Mouse (Mus musculus) cerebellum, adult 11-12 months (tissue): ENCODE data around the gene Siah1a.

ENCODE experiments used
- DNase-seq: peaks from one replicate; pipeline ENCODE4 v3.0.0; 2022

Gene Siah1a

DNA sequence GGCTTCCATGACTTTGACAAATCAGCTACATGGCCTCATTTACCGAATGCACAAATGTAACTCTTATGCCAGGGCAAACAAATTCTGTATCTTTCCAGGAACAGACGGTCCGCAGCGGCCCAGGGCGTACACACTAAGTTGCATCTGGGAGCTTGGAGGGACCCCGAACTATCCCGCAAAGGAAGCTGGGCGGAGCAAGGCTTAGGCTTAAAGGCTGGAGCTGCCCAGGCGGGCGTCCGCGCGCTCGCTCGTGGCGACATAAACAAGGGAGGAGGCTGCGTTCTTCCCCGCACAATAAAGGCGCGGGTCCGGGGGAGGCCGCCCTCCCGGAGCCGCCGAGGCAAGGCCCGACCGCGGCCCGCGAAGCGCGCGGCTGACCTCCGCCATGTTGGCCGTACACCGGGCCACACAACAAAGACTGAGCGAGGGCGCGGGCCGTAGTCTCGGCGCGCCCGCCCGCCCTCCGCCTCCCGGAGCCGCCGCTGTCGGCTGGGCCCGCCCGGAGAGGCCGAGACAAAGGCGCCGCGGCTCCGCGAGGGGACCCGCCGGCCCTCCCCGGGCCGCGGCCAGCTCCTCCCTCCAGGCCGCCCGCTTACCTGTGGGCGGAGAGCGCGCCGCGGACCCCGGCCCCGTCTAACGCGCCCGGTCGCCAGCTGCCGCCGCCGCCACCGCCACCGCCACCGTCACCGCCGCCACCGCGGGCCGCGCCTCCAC, at the start of gene Siah1a, which contains the start of gene Gm10638:
Gene Siah1a (minus strand): TSS at position 714 of the 714 bp plus-strand sequence.
Gene Gm10638 (plus strand): TSS at position 479 of the 714 bp plus-strand sequence.
- DNase-seq: peak; percentile 66

DNA sequence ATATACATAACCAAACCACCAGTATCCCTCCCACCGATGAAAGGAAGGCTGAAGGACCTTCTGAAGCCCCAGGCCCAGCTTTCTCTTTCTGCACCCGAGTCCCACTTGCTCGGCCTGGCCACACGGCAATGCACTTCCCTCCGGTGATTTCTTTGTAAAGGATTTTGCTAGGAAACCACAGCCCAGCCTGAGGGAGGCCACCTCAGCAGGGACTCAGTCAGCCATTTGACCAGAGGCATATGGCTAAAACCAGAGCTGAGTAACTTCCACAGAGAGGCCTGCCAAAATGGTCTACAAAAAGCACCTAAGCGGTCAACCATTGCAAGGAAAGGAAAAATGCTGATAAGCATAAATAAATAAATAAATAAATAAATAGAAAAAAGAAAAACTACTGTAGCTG, 49.0 kb upstream of the Siah1a start:
- DNase-seq: no peak

DNA sequence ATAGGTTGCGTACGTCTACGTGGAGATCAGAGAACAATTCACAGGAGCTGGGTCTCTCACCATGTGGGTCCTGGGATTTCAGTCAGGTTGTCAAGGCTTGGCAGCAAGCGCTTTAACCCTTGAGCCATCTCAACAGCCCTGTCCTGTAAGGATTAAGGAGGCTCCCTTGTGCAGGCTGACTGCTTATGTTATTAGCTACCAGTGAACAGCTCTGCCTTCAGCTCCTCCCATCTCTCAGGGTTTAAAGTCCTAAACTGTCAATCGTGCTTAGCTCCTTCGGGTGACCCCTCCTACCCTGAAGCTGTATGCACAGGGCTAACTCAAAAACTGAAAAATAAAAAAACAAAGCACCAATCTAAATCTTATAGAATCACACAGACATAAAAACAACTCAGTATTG, 45.8 kb upstream of the Siah1a start:
- DNase-seq: no peak

DNA sequence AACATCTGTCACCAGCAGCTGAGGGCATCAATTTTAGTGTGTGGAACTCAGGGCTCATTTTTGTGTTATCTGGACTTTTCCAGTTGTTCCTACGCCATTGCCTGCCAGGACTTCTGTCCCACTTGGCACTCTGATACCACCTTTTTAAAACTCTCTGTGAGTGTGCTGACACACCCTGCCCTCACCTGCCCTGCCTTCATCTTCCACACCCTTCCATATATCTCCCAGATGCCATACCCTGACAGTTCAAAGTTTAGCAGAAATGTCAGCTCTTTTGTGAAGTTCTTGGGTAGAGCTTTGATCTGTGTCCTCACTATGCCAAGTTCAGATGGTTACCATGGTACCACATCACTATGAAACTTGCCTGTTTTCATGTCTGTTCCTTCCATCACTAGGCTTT, 43.8 kb upstream of the Siah1a start:
- no peak for DNase-seq

DNA sequence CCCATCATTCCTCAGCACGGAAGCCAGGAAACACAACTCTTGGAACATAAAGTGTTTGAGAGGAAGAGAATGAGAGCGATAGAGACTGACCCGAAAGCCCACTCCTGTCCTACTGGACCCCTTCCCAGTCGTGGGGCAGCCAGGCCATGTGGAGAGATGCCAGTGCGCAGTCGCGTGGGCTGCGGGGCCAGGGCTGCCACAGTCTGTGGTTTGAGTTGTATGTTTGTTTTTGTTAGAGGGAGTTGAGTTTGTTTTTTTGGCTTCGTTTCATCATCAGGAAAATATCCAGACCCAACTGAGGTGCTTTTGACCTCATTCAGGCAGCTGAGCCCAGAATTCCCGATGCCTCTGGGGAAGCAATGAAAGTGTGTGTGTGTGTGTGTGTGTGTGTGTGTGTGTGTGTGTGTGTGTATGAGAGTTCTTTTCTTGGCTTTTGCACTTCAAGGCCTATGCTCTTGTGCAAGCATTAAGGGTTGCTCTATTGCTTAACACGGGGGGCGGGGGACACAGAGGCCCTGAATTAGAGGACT, 42.2 kb upstream of the Siah1a start:
- DNase-seq: no peak

DNA sequence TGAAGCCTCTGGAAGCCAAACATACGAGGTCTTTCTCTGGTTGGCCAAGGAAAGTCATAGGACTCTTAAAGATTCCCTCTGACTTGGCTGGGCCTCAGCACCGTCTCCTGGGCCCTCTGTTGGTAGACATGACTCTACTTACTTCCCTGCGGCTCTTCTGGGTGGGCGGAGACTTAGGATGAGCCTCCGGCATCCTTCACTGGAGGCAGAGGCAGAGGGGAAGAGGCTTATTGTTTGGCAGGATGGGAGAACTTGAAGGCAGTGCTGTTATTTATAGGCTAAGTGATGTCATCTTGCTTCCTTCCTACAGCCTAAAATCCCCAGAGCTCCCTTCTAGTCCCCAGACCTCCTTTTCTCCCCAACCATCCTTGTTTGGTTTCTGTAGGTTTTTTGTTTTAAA, 40.8 kb upstream of the Siah1a start:
- no peak for DNase-seq

DNA sequence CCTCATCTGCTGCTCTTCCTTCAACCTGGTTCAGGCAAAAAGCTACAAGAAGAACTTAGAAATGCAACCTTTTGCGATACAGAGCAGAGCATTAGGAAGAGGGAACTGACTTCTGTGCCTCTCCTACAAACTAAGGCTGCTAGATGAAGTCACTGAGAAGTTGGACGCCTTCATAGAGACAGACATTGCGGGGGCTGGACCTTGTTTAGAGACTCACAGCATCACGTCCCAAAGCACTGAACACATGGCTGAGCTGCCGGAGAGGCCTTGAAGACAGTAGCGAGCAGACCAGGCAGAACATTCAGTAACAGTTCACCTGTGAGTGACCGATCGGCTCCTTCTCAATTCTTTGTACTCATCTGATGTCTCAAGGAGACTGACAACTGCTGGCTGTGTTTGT, 35.4 kb upstream of the Siah1a start:
- DNase-seq: no peak

DNA sequence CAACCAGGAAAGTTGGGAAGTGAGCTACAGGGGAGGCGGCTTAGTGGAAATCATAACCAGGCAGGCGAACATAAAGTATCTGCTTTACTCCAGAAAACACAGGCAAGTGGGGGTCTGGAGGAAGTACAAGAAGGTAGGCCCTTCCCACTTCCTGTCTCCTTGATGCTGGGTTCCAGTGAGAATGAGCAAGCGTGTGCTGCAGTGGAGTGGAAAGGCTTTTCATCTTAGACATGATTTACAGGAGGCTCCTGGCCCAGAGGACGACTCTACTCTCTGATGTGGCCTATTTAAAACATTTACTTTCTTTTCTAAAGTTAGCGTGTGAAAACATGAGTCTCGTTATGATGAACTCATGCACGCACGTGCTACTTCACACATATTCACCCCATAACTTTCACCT, 33.5 kb upstream of the Siah1a start:
- DNase-seq: no peak

DNA sequence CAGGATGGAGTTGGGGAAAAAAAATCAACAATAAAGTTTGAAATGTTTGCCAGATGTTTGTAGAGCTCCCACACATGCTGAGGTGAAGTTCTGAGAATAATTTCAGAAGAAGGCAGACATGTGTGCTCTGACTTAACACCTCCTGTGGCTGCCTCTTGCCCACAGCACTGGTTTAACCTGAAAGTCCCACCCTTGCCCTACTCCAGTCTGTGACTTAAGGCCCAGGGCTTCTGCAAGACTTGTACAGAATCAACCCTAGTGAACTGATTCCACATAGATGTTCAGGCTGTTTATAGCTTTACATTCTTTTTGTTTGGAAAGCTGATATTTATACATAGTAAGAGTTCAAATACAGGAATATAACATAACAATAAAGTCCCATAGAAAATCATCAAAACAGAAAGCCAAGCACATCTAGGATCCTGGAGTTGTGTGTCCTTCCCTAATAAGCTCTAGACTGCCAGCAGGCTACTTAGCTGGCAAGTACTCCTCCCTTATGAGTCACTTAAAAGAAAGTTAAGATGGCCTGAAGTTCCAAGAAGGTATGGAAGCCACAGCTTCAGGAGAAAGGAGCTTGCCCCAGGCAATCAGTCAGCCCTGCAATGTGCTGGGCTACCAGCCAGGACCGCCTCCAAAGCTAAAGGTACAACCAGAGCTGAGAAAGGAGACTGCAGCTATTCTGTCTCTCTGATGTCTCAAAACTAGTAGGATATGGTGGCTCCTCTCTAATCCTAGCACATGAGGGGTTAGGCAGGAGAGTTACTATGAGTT, 24.4 kb upstream of the Siah1a start:
- DNase-seq: no peak

DNA sequence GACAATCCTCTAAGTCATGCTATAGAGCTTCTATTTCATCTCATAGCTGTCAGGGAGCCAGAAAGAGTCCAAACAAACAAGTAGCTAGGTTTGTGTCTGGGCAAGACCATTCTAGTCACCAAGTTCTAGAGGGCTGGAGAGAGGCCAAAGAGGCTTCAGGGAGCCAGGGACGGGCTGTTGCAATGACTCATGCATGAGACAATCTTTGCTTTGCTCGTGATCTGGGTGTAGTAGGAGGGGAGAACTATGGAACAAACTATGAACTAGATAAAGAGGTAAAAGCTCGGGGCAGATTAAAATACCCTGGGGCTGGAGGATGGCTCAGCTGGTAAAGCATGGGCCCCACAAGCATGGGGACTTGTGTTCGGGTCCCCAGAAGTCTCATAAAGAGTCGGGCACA, 22.8 kb upstream of the Siah1a start:
- DNase-seq: no peak

DNA sequence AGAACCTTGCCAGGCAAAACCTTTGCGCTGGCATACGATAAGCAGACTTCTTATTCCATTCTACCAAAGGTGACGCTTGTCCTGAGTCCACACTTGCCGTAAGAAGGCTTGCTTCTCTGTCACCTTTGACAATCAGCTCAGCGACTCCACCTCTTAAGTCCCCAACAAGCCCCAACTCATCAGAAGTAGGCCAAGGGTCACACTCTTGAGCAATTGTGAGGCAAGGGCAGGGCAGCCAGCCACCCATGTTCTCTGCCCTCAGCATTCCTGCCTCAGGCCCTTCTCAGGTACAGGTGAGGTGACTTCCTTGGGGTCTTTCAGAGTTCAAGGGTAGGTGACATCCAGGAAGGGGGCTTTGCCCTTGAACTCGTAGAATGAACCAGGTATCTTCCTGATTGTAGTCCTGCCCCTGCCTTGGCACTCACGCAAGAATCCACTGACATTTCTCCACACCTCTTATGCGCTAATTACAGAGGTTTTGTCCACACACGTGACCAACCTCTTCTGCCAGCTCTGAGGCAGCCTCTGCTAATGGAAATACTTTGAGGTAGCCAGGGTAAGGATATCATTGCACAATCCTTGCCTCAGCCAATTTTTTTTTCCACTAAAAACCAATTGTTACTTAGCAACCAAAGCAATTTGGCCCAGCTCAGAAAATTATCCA, 20.9 kb upstream of the Siah1a start:
- no peak for DNase-seq

DNA sequence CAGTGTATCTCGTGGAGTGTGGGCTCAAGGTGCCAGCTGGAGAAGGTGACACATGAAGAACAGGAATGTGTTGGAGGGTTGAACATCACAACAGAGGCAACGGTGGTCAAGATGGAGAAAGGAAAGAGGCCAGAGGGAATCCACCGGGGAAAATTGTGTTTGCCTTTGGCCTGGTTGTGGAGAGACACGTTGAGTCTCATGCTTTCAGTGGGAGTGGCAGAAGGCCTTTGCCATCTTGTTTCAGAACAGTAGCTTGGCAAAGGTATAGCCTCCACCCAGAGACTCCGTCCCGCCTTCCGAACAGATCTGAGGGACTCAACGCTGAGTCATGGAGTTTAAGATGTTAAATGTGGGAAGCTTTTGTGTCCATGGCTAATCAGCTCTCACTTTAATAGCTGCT, 19.9 kb upstream of the Siah1a start:
- no peak for DNase-seq

DNA sequence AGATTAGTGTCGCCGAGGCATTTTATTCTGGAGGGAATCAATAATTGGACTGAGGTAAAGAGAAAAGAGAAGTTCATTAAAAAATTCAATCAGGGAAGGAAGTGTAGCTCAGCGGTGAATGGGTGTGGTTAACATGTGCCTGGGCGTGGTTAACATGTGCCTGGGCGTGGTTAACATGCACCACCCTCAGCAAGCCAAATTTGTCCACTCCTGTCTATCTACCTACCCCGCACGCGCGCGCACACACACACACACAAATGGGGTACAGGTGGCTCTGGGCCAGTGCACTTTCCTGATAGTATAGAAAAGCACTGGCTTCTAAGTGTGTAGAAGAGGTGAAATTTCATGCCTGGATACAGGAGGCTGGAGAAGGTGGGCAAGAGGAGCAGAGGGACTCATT, 19.4 kb upstream of the Siah1a start:
- DNase-seq: no peak

DNA sequence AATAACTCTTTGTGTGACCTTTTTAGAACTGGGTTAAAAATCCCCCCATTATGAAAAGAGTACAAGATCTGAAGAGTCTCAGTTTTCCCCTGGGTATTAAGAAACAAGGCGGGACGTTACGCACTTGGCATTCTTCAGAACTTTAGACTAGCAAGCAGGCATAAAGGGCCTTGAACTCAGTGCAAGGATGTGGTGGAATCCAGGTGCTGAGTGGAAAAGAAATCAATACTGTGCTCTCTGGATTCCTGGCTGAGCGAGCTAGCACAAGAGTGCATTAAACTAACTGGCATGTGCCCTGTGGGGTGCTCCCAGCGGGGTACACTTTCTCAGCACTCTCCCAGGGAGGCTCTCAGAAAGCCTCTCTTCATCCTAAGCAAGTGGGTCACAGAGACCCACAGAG, 17.1 kb upstream of the Siah1a start:
- no peak for DNase-seq

DNA sequence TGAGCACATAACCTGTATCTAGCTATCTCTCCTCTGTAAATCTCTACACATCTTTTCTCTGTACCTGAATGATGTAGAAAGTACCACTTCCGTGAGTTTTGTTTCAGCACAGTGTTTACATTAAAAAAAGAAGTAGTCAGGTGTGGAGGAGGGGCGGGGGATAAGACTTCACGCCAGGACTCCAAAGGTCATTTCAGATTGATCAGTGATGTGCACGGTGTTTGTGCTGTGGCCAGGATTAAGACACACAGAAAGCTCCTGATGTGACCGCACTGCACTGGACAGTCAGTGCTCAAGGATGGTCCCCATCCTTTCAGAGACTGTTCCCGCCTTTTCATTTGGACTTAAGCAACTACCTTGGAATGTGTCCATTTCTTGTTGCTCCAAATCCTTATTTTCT, 15.0 kb upstream of the Siah1a start:
- no peak for DNase-seq

DNA sequence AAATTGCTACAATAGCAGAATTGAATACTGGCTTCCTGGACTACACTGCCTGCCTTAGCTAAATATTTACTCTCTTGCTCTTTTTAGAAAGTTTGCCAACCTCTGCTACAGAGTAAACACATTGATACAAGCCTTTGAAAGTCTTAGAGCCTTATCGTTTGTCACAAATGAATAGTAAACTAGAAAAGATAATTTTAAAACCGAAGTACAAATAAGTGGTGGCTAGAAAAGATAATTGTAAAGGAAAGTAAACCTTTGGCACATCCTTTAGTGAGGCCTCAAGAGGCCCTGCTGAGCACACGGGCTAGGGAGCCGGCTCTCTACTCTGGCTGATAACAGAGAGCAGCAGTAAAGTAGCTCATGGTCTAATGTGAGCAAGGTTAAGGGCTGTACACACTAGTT, 13.4 kb upstream of the Siah1a start:
- no peak for DNase-seq

DNA sequence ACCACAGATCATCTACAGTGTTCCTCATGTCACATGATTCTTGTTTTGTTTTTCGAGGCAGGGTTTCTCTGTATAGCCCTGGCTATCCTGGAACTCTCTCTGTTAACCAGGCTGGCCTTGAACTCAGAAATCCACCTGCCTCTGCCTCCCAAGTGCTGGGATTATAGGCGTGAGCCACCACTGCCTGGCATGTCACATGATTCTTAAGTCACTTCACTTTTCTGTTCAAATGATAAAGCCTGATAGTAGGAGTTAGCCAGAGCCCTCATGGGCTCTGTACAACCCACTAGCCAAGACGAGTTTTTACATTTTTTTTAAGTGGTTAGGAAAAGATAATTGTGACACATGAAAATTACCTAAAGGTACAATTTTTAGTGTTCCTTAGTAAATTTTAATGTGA, 12.9 kb upstream of the Siah1a start:
- no peak for DNase-seq

DNA sequence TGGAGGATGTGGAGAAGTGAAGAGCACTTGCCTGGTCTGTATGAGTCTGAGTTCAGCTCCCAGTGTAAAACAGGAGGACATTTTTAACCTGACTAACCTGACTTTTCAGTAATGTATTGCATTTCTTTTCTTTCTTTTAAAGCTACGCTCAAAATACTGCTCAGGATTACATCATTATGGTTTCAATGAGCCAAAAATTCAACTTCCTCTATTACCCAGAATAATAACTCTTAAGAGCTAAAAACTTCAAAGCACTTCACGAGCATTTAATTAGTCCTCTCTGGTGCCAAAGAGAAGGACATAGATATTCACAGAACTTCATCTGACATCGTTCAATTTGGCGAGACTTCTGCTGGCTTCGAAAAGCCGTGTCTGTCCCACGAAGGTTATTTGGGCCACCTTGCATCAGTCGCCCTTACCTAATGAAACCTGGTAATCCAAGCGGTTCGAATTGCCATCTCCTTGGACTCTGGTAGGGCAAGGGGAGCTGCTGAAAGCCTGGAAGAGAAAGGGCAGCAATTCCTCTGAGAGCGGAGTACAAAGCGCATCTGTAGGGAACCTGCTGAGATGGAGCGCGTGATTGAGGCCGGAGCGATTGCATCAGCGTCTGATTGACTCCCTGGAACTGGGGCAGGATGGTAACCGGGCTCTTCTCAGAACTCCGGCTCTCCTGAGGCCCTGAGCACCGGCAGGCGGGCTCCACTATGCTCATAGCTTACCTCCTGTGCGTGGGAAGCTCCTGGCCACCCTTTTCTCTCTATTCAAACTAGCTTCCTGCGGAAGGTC, 11.4 kb upstream of the Siah1a start:
- DNase-seq: no peak

DNA sequence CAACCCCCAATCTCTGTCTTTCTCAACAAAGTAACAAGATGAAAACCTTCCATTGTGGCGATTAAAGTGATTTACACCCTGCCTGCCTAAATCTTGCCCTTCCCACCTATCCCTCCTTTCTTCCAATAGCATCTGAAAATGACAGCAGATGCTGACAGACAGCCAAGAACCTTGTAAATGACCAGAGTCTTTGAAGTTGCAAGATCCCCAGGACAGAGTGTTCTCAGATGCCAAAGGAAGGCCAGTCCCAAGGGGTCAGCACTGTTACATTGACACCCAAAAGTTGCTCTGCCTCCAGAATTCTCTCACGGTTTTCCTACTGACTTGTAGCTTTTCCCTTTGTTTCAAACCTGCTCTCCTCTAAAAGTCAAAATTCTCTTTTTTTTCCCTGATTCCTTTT, 4.1 kb upstream of the Siah1a start:
- no peak for DNase-seq

DNA sequence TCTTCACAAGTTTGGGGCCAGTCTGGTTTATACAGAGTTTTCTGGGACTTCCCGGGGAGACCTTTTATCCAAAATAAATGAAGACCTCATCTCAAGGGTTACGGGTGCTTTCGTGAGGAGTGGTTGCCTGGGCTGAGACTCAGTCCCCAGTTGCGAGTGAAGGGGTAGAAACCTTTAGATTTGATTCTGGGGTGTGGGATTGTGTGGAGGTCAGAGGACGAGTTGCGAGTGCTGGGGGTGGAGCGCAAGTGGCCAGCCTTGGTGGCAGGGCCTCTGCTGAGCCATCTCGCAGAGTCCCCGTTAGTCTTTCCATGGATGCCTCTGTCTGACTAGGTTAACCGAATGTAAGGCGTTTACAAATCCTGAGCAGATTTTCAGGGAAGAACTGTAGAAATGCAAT, 777 bp upstream of the Siah1a start:
- DNase-seq: peak; percentile 36

DNA sequence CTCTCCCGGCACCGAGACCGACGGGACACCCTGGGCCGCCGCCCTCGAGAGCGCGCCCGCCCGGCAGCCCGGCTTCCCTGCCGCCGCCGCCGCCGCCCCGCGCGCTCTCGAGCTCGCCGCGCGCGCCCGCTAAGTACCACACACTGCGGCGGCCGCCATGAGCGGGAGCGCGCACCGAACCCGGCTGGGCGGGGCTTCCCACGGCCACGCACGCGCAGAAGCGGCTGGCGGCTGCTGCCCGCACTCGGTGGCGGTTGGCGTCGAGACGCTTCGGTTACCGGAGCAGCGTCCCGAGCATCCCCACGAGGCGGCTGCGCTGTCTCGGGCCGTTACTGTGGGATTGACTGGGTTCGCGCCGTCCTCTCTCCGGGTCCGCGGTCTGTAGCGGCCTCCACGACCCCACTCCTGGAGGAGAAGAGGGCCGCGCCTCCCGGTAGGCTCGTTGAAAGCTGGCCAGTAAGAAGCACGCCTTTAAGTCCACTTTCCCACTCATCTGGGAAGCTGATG, 254 bp upstream of the Siah1a start:
- DNase-seq: peak; percentile 94

DNA sequence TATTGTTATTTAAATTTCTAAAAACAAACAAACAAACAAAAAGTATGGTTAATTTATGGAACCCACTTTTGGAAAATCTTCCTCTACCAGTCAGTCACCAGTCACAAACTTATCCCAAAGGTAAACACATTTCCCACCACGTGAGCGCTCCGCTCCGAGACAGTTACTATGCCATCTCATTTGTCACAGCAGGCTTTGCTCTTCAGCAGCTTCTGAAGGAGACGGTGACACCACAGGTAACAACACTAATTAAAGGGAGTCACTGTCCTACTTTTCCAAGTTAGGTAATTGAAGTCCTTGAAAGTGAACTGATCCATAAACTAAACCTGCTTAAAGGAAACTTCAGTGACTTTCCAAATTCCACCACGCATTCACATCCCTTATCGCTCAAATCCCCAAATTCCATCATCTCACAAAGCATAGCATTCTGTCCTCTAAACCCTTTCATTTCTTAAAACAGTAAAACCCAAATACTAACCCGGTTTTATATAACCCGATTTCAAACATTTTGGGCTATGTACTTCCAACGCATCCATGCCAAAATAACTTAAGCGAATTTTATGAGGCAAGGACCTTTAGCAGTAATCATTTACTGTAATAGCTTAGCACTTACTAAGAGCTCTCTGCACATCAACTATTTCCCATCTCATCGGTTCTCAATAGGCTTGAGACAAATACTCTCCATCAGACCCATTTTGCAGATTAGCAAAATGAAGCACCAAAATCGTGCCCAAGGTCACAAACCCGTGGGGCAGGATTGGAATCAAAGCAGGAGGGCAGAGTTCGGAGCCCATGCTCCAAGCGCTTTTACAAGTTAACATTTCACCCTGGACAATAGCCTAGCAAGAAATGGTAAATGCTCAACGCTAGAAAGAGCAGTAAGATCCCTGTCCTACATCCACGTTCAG, 1.2 kb downstream of the Siah1a start:
- no peak for DNase-seq
